Mouse (Mus musculus): ENCODE results near the gene Mthfsl. TPM values are rescaled to one million over a fixed set of nuclear protein-coding genes. Genes with fewer than 3 reads are reported as not detected.
"Not testable (repeated sequence)": the region's sequence is repeated elsewhere in the genome, so short reads cannot be mapped to it uniquely, and the experiment has no call there.

Gene Mthfsl
- polyA plus RNA-seq, 1 experiment from 2014 or later = 28.3 TPM

DNA sequence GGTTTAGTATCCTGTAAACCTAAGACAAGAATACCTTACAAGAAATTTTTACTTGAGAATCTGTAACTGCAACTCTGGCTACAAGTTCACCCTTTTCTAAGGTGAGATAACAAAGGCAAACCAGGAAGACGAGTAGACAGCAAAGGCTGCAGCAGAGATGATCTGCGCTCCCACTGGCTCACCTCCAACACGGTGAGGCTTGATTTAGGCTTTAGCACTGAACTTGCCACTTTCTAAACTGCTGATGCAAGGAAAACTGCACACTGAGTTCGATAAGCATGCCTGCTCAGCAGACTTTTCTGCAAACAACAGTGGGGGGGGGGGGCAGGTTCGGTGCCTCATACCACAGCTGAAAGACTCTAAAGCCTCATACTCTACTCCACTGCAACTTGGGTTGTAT is 5.6 kb downstream of the Mthfsl start:
- WGBS = 86% methylated on average over 5 of the region's 5 CpGs
- not testable (repeated sequence) for H3K9me3 ChIP-seq; H3K9ac ChIP-seq; H3K27me3 ChIP-seq; H3K4me3 ChIP-seq (replicated peaks); H3K4me2 ChIP-seq; H3K27ac ChIP-seq; H3K36me3 ChIP-seq (replicated peaks); H3K4me1 ChIP-seq; ATAC-seq (ENCODE audit: low FRiP score)

GRCm38 (mm10) chr9:88712164-88712749 is 7.8 kb downstream of the Mthfsl start:
- 86% methylated on average over 3 of the region's 3 CpGs for WGBS
- H3K4me1 ChIP-seq; H3K4me2 ChIP-seq; H3K36me3 ChIP-seq (replicated peaks); ATAC-seq (ENCODE audit: low FRiP score); H3K27ac ChIP-seq; H3K9me3 ChIP-seq; H3K4me3 ChIP-seq (replicated peaks); H3K27me3 ChIP-seq; H3K9ac ChIP-seq: not testable (repeated sequence)

DNA sequence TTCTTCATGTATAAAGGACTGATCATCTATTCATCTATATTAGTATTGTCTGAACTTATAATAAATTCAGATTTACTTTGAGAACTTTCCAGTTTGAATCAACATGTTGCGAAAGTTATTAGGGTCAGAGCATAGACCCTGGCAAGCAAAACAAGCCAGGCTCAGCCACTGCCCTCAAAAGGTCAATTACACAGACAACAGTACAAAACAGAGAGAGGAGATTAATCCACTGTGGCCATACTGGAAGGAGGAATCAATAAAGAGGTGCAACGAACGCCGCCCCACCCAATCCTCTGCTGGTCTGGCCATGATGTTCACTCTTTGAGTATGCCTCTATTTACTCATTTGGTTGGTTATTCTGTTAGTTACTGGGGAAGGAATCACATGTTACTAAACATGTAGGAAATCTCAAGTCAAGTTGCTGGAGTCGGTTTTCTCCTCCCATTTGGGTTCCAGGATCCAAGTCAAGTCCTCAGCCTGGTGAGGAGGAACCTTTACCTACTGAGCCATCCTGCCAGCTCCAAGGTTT is 9.1 kb downstream of the Mthfsl start:
- not testable (repeated sequence) for H3K36me3 ChIP-seq (replicated peaks); H3K4me2 ChIP-seq; H3K9ac ChIP-seq; H3K4me3 ChIP-seq (replicated peaks); H3K27ac ChIP-seq; H3K27me3 ChIP-seq; H3K9me3 ChIP-seq; H3K4me1 ChIP-seq; ATAC-seq (ENCODE audit: low FRiP score)
- WGBS = 92% methylated on average over 4 of the region's 5 CpGs

DNA sequence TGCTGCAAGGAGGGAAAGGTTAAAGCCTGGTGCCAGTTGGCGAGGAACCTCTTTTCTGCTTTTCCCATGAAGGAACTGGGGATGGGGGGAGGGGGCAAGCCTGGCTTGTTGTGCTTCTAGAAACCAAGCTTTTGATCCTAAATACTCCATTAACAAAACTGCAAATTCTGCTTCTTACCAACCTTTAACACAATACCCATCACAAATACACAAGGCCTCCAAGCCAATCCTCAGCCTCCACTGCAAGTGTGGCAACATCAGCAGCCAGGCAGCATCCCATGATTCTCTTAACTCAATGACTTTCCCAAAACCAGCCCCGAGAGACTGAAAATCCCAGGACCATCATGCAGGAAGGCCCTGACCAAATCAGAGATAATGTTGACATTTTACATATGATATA is 9.7 kb downstream of the Mthfsl start:
- not testable (repeated sequence) for H3K9me3 ChIP-seq; H3K36me3 ChIP-seq (replicated peaks); ATAC-seq (ENCODE audit: low FRiP score); H3K4me3 ChIP-seq (replicated peaks); H3K27ac ChIP-seq; H3K9ac ChIP-seq; H3K27me3 ChIP-seq; H3K4me2 ChIP-seq; H3K4me1 ChIP-seq
- WGBS = 86% methylated on average over 2 of the region's 2 CpGs

GRCm38 (mm10) chr9:88709794-88710193 is 10.3 kb downstream of the Mthfsl start:
- not testable (repeated sequence) for ATAC-seq (ENCODE audit: low FRiP score); H3K27ac ChIP-seq; H3K27me3 ChIP-seq; H3K9ac ChIP-seq; H3K4me2 ChIP-seq; H3K9me3 ChIP-seq; H3K4me3 ChIP-seq (replicated peaks); H3K36me3 ChIP-seq (replicated peaks); H3K4me1 ChIP-seq
- 93% methylated on average over 5 of the region's 5 CpGs for WGBS

- no peaks in the 10 kb centered on the region for H3K36me3 ChIP-seq (replicated peaks)
- H3K27ac ChIP-seq = no peak overlapping the region
- 86% methylated on average over 6 of the region's 6 CpGs for WGBS
- H3K4me3 ChIP-seq (replicated peaks) = no peak overlapping the region
- no peak overlapping the region for H3K4me2 ChIP-seq
- no peaks in the 10 kb centered on the region for H3K9me3 ChIP-seq
- no peak for ATAC-seq (ENCODE audit: low FRiP score)
- H3K9ac ChIP-seq = no peak overlapping the region
- no peaks in the 10 kb centered on the region for H3K27me3 ChIP-seq
- no peaks in the 10 kb centered on the region for H3K4me1 ChIP-seq
Observed at GRCm38 (mm10) chr9:88709304-88709703, 10.8 kb downstream of the Mthfsl start.

DNA sequence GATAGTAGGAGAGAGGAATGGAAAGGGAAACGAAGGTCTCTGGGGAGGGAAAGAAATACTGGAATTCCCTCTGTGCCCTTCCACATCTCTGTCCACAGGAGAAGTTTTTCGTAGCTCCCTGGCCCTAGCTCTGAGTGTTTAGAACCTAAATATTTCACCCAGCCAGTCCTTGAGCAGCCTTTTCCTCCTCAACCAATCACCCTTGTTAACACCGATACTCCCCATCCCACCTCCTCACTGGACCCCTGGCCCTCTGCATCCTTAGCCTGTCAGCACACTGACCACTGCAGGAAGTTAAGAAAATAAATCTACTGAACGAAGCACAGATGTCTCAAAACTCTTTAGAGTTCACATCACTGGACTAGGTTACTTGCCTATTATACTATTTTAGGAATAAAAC is 13.4 kb downstream of the Mthfsl start:
- Histone ChIP-seq H3K36me3 (replicated peaks) (no peaks in the 10 kb centered on the region), H3K9me3 (no peaks in the 10 kb centered on the region), H3K9ac (no peak overlapping the region), H3K27ac (no peak overlapping the region), H3K4me3 (replicated peaks) (no peak overlapping the region), H3K4me2 (no peak overlapping the region), H3K4me1 (no peaks in the 10 kb centered on the region), H3K27me3 (no peaks in the 10 kb centered on the region)
- WGBS = 90% methylated on average over 4 of the region's 4 CpGs
- ATAC-seq (ENCODE audit: low FRiP score) = no peak

- not testable (repeated sequence) for ATAC-seq (ENCODE audit: low FRiP score); H3K4me1 ChIP-seq; H3K4me2 ChIP-seq; H3K9me3 ChIP-seq; H3K9ac ChIP-seq; H3K4me3 ChIP-seq (replicated peaks); H3K27me3 ChIP-seq; H3K36me3 ChIP-seq (replicated peaks); H3K27ac ChIP-seq
- 80% methylated on average over 8 of the region's 8 CpGs for WGBS
Observed at GRCm38 (mm10) chr9:88705157-88705556, 14.9 kb downstream of the Mthfsl start.

- ATAC-seq (ENCODE audit: low FRiP score); H3K9ac ChIP-seq; H3K27me3 ChIP-seq; H3K4me2 ChIP-seq; H3K9me3 ChIP-seq; H3K4me1 ChIP-seq; H3K4me3 ChIP-seq (replicated peaks); H3K27ac ChIP-seq; H3K36me3 ChIP-seq (replicated peaks): not testable (repeated sequence)
- WGBS = no CpG with 5 or more reads among the region's 2 CpGs
Observed at GRCm38 (mm10) chr9:88698746-88699145, 21.4 kb downstream of the Mthfsl start.

DNA sequence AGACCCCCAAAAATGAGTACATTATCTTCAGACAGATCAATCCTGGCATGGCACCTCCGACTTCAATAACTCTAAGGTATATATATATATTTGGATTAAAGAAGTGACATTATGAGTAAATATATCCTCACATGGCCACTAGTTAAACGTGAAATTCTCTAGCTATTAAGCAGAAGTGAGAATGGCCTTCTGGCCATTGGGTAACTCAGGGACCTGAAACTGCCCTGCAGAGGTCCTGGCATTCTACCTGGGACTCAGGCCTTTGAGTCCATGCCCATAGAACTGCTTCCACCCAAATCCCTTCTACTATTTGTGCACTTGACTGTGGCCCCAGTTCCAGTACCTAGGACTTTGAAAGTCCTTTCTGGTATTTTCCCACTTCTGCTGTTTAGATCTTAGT is 28.8 kb downstream of the Mthfsl start:
- not testable (repeated sequence) for H3K4me3 ChIP-seq (replicated peaks); H3K36me3 ChIP-seq (replicated peaks); ATAC-seq (ENCODE audit: low FRiP score); H3K27ac ChIP-seq; H3K4me1 ChIP-seq; H3K9ac ChIP-seq; H3K27me3 ChIP-seq; H3K9me3 ChIP-seq; H3K4me2 ChIP-seq
- WGBS = 90% methylated on average over 2 of the region's 2 CpGs

GRCm38 (mm10) chr9:88689451-88689850 is 30.6 kb downstream of the Mthfsl start:
- 82% methylated on average over 3 of the region's 3 CpGs for WGBS
- H3K36me3 ChIP-seq (replicated peaks); H3K9ac ChIP-seq; H3K27ac ChIP-seq; ATAC-seq (ENCODE audit: low FRiP score); H3K4me2 ChIP-seq; H3K27me3 ChIP-seq; H3K4me1 ChIP-seq; H3K9me3 ChIP-seq; H3K4me3 ChIP-seq (replicated peaks): not testable (repeated sequence)

DNA sequence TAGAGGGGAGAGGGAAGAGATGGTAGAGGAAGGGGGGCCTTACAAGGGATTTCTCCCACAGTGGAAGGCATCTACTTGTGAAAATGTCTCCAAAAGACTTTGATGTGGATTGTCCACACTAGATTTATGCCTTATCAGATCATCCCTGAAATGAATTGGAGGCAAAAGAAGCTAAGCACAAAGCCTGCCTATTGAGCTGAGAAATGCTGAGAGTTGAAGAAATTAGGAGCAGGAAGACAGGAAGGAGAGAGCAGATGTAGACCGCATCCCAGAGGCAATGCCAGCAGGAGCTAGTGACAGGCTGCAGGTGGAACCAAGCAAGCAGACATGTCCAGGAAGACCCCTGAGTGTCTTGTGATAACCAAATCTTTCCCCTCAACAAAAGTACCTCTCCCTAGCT is 33.4 kb downstream of the Mthfsl start:
- not testable (repeated sequence) for H3K4me3 ChIP-seq (replicated peaks); H3K27me3 ChIP-seq; H3K4me1 ChIP-seq; H3K36me3 ChIP-seq (replicated peaks); H3K4me2 ChIP-seq; ATAC-seq (ENCODE audit: low FRiP score); H3K9me3 ChIP-seq; H3K9ac ChIP-seq; H3K27ac ChIP-seq
- WGBS = 88% methylated on average over 1 of the region's 1 CpGs

GRCm38 (mm10) chr9:88658341-88658740 is 61.8 kb downstream of the Mthfsl start:
- not testable (repeated sequence) for H3K9me3 ChIP-seq; H3K9ac ChIP-seq; H3K36me3 ChIP-seq (replicated peaks); H3K4me1 ChIP-seq; ATAC-seq (ENCODE audit: low FRiP score); H3K4me2 ChIP-seq; H3K4me3 ChIP-seq (replicated peaks); H3K27ac ChIP-seq; H3K27me3 ChIP-seq
